Mouse (Mus musculus): Measurements from ENCODE around the gene Muc2. TPM values are rescaled to one million over a fixed set of nuclear protein-coding genes. Genes with fewer than 3 reads are reported as not detected.
"Not testable (repeated sequence)": the region's sequence is repeated elsewhere in the genome, so short reads cannot be mapped to it uniquely, and the experiment has no call there.

Gene Muc2
- total RNA-seq (2021): under 1 TPM; 0.20 to 0.54 TPM

DNA sequence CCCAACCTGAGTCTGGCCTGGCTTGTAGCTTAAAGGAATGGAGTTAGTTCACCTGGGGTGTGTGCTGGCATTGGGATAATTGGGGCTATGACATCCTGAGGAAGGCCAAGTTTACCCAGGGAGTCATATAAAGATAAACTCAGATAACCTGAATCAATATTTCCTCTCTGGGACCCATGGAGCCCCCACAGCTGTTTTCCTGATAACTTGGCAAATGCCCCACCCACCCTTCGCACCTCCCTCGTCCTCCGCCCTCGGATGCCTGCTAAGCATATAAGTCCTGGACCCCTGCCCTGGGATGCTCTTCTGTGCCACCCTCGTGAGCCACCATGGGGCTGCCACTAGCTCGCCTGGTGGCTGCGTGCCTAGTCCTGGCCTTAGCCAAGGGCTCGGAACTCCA lies at the start of gene Muc2:
TSS of gene Muc2 (plus strand) at position 301 of the 400 bp plus-strand sequence.
- DNase-seq (ENCODE audit: extremely low spot score in 1 of 2, low spot score in 1 of 2): no peak

DNA sequence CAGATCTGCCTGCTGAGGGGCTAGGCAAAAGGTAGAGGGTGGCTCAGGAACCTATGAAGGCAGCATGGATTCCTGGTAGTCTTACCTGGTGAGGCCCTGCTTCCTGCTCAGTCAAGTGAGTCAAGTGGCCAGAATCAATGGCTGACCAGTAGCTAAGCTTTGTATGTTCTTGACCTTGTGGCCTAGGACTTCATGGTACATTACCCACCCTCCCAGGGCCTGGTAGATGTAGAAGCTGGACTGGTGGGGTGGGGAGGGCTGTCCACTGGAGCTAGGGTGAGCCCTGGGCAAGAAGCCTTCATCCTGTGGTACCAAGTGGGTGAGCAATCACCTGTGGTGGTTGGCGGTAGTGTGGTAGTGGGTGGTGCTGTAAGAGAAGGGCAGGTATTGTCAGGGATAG lies 47.8 kb upstream of the Muc2 start:
- no peak for DNase-seq (ENCODE audit: extremely low spot score in 1 of 2, low spot score in 1 of 2)

DNA sequence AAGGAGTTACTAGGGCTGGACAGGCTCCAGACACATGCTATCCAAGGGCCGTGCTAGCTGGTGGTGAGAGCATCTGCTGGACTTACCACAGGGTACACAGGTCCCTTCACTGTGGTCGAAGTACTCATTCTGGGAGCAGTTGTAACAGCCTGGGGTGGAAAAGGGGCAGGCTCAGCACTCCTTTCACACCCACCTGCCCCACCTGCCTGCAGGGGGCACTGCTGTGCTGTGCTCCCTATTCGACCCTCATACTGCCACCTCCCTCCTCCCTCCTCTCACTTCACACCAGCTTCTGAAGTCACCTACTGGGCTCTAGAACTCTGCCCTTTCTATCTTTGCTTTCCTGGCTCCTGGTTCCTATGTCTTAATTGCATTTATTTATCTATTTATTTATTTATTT lies 47.0 kb upstream of the Muc2 start:
- peak in 1 of 2 experiments; percentile 24 for DNase-seq (ENCODE audit: extremely low spot score in 1 of 2, low spot score in 1 of 2)

DNA sequence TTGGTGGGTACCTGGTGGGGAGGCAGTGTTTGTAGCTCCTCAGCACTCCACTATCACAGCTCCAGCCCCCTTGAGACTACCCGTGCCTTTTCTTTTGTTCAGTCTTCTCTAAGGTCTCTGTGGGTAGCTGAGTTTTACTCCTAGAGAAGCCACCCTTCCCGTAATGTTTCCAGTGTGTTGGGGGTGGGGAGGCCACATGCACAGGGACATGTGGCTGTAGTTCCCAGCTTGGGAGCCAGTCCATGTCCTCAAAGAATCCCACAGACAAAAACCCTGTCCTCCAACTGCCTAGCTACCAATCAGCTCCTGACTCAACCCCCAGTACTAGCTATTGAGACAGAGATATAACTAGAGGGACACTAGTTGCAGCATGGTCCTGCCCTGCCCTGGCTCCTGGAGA lies 43.1 kb upstream of the Muc2 start:
- no peak for DNase-seq (ENCODE audit: extremely low spot score in 1 of 2, low spot score in 1 of 2)

DNA sequence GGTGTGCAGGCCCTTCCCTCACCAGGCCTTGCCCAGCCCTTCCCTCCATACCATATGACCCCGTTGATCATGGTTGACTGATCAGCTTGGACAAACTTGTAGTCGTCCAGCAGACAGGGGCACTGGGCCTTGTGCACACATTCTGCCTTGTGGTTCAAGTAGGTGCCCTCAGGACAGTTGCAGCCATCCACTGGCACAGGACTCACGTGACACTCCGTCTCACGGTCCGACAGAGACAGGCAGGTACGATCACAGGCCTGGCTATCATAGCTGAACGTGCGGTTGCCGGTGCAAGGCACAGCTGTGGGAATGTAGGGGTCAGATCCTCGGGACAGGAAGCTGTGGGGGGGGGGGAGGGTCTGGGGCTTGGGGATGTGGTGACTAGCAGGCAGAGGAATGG lies 42.3 kb upstream of the Muc2 start:
- no peak for DNase-seq (ENCODE audit: extremely low spot score in 1 of 2, low spot score in 1 of 2)

DNA sequence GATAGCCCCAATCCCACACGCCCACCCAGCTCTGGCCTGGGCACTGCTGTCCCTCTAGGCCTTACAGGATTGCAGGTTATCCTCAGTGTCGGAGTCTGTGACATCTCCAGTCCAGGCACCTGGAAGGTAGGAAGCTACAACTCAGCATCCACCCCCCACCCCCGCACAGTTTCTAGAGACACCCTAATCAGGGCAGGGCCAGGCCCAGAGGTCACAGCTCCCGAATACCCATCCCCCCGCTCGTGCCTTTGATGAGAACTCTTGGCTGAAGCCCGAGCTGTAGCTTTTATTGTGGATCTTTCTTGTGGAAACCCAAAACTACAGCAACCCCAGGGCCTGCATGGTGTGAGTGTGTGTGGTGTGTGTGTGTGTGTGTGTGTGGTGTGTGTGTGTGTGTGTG lies 37.9 kb upstream of the Muc2 start:
- DNase-seq (ENCODE audit: extremely low spot score in 1 of 2, low spot score in 1 of 2): no peak

DNA sequence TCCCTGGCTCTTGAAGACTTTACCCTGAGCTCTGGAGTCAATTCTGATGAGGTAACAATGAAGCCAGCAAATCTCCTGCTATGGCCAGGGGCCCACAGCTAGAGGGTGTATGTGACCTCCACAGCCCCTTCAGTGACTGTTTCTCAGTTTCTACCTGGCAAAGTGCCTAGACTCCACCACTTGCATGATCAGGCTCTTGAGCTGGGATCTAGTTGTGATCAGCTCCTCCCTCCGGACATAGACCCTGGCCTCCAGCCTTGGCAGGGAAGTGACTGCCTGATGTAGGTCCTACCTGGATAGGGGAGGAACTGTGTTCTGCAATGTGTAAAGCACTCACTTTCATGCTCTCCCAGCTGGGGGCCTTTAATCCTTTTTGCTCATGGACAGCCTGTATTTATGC lies 29.8 kb upstream of the Muc2 start:
- no peak for DNase-seq (ENCODE audit: extremely low spot score in 1 of 2, low spot score in 1 of 2)

DNA sequence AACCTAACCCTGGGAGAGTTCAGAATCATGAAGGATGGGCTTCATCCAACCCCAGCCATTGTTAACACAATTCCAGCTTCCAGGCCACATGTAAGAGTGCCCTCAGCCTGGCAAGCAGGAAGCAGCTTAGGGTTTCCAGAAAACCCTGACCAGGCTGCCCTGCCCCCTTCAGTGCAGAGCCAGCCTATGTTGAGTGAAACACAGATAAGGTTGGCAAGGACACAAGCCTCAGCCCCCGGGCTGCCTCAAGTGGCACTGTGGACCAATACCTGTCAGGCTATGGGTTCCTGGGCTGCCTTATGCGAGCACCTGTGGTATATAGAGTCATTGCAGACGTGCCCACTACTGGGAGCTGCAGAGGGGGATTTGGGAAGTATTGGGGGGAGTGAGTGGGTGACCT lies 28.7 kb upstream of the Muc2 start:
- DNase-seq (ENCODE audit: extremely low spot score in 1 of 2, low spot score in 1 of 2): no peak

DNA sequence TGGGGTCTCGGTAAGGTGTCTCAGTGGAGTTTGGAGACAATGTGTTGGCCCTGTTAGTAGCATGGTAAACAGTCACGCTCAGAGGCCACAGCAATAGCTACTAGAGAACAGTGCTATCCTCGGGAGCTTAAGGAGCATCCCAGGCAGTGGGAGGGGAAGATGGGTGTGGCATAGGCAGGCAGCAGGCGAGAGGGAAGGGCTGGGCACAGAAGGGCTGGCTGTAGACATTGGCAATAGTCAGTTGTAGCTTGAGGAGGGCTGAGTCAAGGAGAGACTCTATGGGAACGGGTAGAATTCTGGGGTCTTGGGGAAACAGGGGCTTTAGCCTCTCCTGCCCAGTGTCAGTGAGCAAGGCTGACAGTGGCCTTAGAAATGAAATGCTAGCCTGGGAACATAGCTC lies 27.9 kb upstream of the Muc2 start:
- DNase-seq (ENCODE audit: extremely low spot score in 1 of 2, low spot score in 1 of 2): no peak

DNA sequence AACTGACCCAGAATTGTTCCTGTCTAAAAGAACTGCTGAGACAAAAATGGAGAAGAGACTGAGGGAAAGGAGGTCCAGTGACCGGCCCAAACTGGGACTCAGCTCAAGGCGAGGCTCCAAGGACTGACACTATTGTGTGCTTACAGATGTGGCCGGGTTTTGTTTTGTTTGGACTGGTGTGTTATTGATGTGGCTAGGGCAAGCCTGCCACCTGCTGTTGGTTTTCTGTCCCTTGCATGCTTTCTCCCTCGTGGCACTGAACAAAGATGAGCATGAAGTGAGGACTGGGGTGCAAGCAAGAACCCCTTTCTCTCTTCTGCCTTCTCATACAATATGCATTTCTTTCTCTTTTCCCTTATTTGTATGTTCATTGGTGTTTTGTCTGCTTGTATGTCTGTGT lies 23.9 kb upstream of the Muc2 start:
- DNase-seq (ENCODE audit: extremely low spot score in 1 of 2, low spot score in 1 of 2): peak in 1 of 2 experiments; percentile 29

DNA sequence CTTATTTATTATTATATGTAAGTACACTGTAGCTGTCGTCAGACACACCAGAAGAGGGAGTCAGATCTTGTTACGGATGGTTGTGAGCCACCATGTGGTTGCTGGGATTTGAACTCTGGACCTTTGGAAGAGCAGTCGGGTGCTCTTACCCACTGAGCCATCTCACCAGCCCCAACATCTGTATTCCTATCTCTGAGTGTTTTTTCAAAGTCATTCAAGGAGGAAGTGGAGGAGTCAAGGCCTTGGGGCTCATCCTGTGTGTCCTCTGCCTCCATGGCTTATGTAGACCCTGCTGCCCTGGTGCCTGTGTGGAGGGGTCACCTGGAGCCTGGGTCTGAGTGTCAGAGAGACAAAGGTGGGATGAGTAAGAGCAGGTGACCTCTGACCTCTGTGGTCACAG lies 21.0 kb upstream of the Muc2 start:
- not testable (repeated sequence) for DNase-seq (ENCODE audit: extremely low spot score in 1 of 2, low spot score in 1 of 2)

DNA sequence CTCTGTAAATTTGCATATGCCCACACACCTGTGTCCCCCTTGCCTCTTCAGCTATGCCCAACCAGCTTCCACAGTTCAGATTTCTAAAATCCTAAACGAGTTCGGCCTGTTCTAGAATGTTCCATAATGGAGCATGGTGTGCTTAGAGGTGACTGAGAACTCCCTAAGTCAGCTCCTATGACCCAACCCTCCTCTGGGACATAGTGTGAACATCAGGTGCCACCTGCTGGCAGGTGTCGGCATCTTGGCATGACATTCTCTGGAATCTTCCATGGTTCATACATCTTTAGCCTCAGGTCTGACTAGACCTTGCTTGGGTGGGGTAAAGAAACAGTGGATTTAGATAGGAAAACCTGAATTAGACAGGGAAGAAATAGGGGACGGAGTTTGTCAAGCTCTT lies 19.1 kb upstream of the Muc2 start:
- DNase-seq (ENCODE audit: extremely low spot score in 1 of 2, low spot score in 1 of 2): no peak

DNA sequence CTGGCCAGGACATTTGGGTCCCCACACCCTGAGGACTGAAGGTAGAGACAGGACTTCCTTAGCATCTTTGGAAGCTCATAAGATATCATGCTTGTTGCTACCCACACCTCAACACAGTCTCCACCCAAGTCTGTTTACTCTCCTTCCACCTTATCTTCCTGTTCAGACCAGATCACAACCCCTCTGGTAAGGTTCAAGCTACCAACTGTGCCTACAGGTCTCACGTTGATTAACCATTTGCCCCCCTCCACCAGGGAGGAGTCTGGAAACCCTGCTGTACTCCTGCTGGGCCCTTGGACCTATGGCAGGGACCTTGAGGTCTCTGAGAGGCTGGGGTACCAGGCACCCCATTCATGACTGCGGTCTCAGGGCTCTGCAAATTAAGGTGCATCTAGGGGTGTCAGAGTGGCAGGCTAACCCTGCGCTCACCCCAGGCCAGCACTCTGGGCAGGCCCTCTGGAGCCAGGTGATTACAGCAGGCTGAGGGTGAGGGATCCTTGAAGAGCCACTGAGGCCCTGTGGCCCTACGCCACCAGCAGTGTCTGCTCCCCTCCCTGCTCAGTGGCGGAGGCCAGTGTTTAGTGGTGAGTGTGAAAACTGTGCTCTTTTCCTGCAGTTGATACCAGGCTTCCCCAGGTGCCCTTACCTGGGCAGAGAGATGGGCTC lies 18.4 kb upstream of the Muc2 start:
- DNase-seq (ENCODE audit: extremely low spot score in 1 of 2, low spot score in 1 of 2): no peak

DNA sequence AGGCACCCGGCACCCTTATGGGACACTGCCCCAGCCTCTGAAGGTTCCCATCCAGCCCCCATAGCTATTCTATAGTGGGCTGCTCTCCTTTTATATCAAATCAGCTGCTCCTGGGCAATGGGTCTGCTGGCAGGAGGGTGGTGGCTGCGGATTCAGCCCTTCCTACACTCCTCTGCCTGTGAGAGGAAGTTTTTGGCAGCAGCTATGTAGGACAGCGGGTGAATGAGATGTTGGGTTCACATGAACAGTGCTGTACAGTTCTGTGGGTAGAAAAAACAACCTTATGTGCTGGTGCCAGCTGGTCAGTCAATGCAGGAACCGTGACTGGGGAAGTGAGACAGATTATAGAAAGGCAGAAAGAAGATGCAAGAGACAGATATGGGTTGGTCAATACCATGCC lies 11.2 kb upstream of the Muc2 start:
- no peak for DNase-seq (ENCODE audit: extremely low spot score in 1 of 2, low spot score in 1 of 2)

DNA sequence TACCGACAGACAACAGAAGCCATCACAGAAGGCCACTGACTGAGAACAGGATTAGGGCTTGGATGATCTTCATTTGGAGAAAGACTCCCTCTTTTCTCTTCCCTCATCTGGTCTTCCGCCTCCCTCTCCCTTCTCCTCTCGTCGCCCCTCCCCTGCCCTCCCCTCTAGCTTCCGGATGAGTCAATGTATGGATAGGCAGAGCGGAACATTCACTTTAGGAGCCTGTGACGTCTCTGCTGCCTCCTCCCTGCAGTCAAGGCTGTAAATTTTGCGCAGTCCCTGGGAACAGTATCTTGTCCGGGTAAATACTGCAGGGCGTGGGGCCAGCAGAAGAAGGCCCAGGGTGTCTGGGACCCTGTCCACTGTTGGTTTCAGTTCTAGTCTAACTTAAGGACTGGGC lies 2.8 kb upstream of the Muc2 start:
- no peak for DNase-seq (ENCODE audit: extremely low spot score in 1 of 2, low spot score in 1 of 2)

DNA sequence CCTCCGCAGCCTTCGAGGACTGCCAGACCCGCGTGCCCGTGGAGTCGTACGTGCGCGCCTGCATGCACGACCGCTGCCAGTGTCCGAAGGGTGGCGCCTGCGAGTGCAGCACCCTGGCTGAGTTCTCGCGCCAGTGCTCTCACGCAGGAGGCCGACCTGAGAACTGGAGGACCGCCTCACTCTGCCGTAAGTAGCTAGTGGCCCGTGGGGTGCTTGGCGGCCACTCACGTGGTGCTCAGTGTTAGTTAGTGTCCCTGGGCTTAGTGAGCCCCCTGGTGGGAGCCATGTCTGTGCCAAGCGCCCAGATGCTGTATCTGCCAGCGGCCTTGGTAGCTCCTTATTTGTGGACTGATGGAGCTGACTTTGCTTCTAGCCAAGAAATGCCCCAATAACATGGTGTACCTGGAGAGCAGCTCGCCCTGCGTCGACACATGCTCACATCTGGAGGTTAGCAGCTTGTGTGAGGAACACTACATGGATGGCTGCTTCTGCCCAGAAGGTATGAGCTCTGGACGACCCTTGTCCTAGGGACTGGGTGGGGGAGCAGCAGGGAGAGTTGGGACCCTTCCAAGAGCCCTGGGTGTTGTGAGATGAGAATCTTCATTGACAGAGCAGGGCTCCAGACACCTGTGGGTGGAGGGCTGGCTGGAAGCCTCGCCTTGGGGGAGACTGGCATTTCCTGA lies 3.6 kb downstream of the Muc2 start:
- no peak for DNase-seq (ENCODE audit: extremely low spot score in 1 of 2, low spot score in 1 of 2)

DNA sequence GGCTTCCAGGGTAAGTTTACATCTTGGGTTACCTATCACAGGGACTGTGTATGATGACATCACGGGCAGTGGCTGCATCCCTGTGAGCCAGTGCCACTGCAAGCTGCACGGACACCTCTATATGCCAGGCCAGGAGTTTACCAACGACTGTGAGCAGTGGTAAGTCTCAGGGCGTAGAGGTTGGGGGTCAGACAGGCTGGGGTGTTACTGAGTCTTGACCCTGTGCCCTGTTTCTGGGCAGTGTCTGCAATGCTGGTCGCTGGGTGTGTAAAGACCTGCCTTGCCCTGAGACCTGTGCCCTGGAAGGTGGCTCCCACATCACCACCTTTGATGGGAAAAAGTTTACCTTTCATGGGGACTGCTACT lies 4.1 kb downstream of the Muc2 start:
- DNase-seq (ENCODE audit: extremely low spot score in 1 of 2, low spot score in 1 of 2): no peak

DNA sequence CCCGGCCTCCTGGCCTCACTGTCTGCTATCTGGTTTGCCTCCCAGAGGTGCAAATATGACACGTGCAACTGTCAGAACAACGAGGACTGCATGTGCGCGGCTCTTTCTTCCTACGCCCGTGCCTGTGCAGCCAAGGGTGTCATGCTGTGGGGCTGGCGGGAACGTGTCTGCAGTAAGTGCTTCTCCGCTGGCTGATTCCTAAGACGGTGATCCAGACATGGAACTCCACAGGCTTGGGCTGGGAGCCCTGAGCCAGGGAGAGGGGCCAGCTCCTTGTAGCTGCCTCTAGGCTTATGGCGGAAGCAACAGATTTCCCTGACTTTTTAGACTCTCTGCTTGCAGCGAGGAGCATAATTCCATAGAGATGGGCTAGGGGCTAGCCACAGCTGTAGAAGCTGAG lies 6.4 kb downstream of the Muc2 start:
- no peak for DNase-seq (ENCODE audit: extremely low spot score in 1 of 2, low spot score in 1 of 2)

DNA sequence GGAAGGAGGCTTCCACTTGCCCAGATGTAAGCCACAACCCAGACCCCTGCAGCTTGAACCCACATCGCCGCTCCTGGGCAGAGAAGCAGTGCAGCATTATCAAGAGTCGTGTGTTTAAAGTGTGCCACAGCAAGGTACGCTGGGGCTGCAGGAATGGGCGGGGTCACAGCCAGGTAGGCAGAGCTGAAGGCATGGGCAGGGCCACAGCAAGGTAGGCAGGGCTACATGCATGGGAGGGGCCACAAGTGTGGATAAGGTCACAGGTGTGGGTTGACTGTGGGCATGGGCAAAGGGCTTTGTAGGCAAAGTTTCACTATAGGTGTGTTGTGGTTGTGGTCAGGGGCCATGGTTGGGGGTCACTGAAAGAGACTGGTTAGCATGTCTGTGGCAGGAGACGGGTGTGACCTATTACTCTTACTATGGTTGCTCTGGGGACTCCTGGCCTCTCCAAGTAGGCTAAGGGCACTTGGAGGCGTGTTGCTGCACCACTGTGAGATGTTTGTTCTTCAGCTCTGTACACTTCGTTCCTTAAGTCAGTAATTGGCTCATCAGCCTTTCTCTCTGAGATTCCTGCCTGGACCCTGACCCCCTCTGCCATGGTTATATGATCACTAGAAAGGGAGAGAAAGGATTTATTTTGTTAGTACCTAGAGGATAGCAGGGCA lies 9.5 kb downstream of the Muc2 start:
- DNase-seq (ENCODE audit: extremely low spot score in 1 of 2, low spot score in 1 of 2): no peak

DNA sequence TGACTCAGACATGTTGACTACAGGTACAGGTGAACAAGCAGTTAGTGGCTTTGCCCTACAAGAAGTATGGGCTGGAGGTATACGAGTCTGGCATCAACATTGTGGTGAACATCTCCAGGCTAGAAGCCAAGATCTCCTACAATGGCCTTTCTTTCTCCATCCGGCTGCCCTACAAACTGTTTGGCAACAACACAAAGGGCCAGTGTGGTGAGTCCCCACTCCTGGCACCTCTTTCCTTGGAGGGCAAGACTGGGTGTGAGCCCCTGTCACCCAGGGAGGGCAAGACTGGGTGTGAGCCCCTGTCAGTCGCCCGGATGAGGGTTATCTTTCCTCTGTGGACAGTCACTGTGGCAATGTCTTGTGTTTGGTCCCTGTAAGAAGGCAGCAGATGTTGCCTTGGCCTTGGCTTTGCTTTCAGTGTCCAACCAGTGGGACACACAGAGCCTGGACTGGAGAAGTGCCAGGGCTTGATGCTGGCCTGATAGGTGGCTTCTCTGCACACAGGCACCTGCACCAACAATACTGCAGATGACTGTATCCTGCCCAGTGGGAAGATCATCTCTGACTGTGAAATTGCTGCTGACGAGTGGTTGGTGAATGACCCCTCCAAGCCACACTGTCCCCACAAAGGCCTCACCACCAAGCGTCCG lies 57.4 kb downstream of the Muc2 start:
- DNase-seq (ENCODE audit: extremely low spot score in 1 of 2, low spot score in 1 of 2): no peak

DNA sequence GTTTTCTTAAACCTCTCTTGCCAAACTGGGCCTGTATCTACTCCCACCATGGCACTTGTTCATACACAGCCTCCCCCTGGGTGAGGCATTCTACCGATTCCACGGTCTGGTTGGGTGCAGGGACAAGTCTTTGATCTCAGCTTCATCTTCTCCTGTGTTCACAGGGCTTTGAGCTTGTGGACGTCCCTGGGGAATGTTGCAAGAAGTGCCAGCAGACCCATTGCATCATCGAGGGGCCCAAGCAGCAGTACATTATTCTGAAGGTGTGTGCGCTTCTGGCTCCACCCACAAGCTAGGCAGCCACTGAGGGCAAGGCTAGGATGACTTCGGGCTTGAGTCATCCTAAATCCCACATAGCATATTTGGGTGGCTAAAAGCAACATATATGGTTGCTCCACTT lies 62.4 kb downstream of the Muc2 start:
- DNase-seq (ENCODE audit: extremely low spot score in 1 of 2, low spot score in 1 of 2): no peak

DNA sequence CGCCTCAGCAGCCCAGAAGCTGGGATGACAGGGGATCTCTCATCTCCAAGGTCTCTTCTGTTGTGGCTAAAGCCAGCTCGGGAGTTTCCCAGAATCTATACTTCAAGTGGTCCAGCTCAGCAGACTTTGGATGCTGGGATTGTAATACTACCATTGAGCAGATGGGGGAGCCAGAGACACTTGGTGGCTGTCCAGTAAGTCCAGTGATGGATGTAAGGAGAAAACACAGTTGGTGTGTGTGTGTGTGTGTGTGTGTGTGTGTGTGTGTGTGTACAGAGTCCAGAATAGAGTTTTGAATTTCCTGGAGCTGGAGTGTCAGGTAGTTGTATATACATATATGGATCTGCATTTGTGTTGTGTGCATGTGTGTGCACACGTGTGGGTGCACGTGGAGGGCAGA lies 65.7 kb downstream of the Muc2 start:
- peak; percentile 61 to 88 for DNase-seq (ENCODE audit: extremely low spot score in 1 of 2, low spot score in 1 of 2)

All from layer of hippocampus, postnatal 25 days (tissue).